Mouse (Mus musculus): ENCODE data around the gene Boc.

- TF ChIP-seq POLR2A (IDR thresholded peaks at IDR 0.05; ENCODE audit: insufficient read depth, low read length) (no peak), EP300 (IDR thresholded peaks at IDR 0.05; ENCODE audit: insufficient read depth, low read depth, low read length) (no peak)
Measured at GRCm38 (mm10) chr16:44475281-44475680, 83.4 kb downstream of the Boc start.

Measured in ES-Bruce4 (cell line).